Comparison of ENCODE assay signal across 22 mouse cellular contexts in genomic region chr13:76178700-76179099, GRCm38 (mm10).
DNase-seq lines count a peak whose midpoint lies in the region; ATAC-seq lines count a peak whose summit lies in the region.
"Had no signal": no experiment of that assay in that cellular context is flagged by ENCODE, and none has a peak within 500 bp of the region (broad histone marks: within the 10 kb centered on the region; RNA-seq: fewer than 3 reads in every experiment).

No protein-coding gene starts in this region.

- no peak for ATAC-seq in intestine, embryonic 15.5 days
- ATAC-seq: hindbrain, embryonic 16.5 days; intestine, postnatal 0 days; midbrain, embryonic 15.5 days had no signal

- peaks cover 8% of the 10 kb centered on the region for H3K36me3 ChIP-seq in intestine, embryonic 15.5 days

- 95% methylated on average over 5 of the region's 5 CpGs for WGBS in intestine, embryonic 15.5 days

- no peaks in the 10 kb centered on the region for H3K9me3 ChIP-seq in intestine, embryonic 15.5 days
- H3K9me3 ChIP-seq: heart, embryonic 15.5 days; liver, embryonic 13.5 days; midbrain, embryonic 15.5 days; neural tube, embryonic 15.5 days had no signal

- peak; percentile 27 for DNase-seq in layer of hippocampus, adult 9-11 months
- no peak for DNase-seq in layer of hippocampus, postnatal 25 days (ENCODE audit: extremely low spot score in 1 of 2, low spot score in 1 of 2)
- peak; percentile 51 to 66 for DNase-seq in cerebellum, adult 18-20 months
- peak; percentile 70 to 75 for DNase-seq in cerebellum, postnatal 14 days
- no peak for DNase-seq in urinary bladder, postnatal 4 days (ENCODE audit: low spot score in 2 of 2)
- no peak for DNase-seq in kidney, adult 11 months
- DNase-seq: gastrocnemius, postnatal 25 days; heart, adult 2 months; heart, postnatal 4 days; liver, embryonic 13.5 days; lung, embryonic 14.5 days; lung, postnatal 36 days; right cerebral cortex, postnatal 25 days; thymus, adult 2 months had no signal

- H3K4me1 ChIP-seq in intestine, embryonic 15.5 days (replicated peaks), result no peaks in the 10 kb centered on the region
- H3K4me1 ChIP-seq: heart, embryonic 15.5 days; limb, embryonic 12.5 days; midbrain, embryonic 15.5 days; neural tube, embryonic 15.5 days had no signal

- no peak overlapping the region for H3K4me3 ChIP-seq in intestine, embryonic 15.5 days (replicated peaks)
- H3K4me3 ChIP-seq: heart, adult 2 months; heart, embryonic 15.5 days; limb, embryonic 12.5 days; liver, embryonic 13.5 days; midbrain, embryonic 15.5 days; myocyte; neural tube, embryonic 15.5 days had no signal

- no peak overlapping the region for H3K4me2 ChIP-seq in intestine, embryonic 15.5 days (replicated peaks)
- H3K4me2 ChIP-seq: heart, embryonic 15.5 days; limb, embryonic 12.5 days; liver, embryonic 13.5 days; lung, embryonic 14.5 days; midbrain, embryonic 15.5 days; neural tube, embryonic 15.5 days had no signal

- no peaks in the 10 kb centered on the region for H3K27me3 ChIP-seq in intestine, embryonic 15.5 days (replicated peaks)
- H3K27me3 ChIP-seq: heart, embryonic 15.5 days; limb, embryonic 12.5 days; liver, embryonic 13.5 days; midbrain, embryonic 15.5 days; neural tube, embryonic 15.5 days had no signal

- no peak overlapping the region for H3K9ac ChIP-seq in intestine, embryonic 15.5 days
- H3K9ac ChIP-seq: heart, embryonic 15.5 days; limb, embryonic 12.5 days; liver, embryonic 13.5 days; lung, embryonic 14.5 days; midbrain, embryonic 15.5 days; neural tube, embryonic 15.5 days had no signal

- H3K27ac ChIP-seq in intestine, embryonic 15.5 days, result no peak overlapping the region
- H3K27ac ChIP-seq: heart, adult 2 months; heart, embryonic 15.5 days; limb, embryonic 12.5 days; liver, embryonic 13.5 days; midbrain, embryonic 15.5 days; neural tube, embryonic 15.5 days had no signal

Comparison
In these comparisons a context has a peak if more than half of its experiments do, and no peak if none do; other contexts are left out.
1. DNase-seq: peak in layer of hippocampus, adult 9-11 months (single experiment), cerebellum, adult 18-20 months (2 of 2) and cerebellum, postnatal 14 days (2 of 2); none in layer of hippocampus, postnatal 25 days (0 of 2), urinary bladder, postnatal 4 days (0 of 2) and kidney, adult 11 months (single experiment).